Mouse (Mus musculus) midbrain, embryonic 10.5 days (tissue): ENCODE measurements around the gene Adpgk. TPM values are rescaled to one million over a fixed set of nuclear protein-coding genes. Genes with fewer than 3 reads are reported as not detected.

ENCODE experiments used
- DNase-seq: peaks from one replicate; pipeline ENCODE4 v3.0.0-alpha.2; 2017; ENCODE audit warnings: low spot score
- H3K27ac ChIP-seq: fragments of 300-500 bp; sonication (generic); replicated peaks from 2 replicates; pipeline ENCODE4 v1.5.1; 2016; ENCODE audit warnings: mild to moderate bottlenecking
- H3K27me3 ChIP-seq: fragments of 300-500 bp; sonication (generic); 2 replicates; pipeline ENCODE4 v1.6.1; 2016; ENCODE audit warnings: low read depth, mild to moderate bottlenecking; ENCODE audit not compliant: poor library complexity, severe bottlenecking
- H3K36me3 ChIP-seq: fragments of 300-500 bp; sonication (generic); 2 replicates; pipeline ENCODE4 v1.6.1; 2016; ENCODE audit warnings: mild to moderate bottlenecking, moderate library complexity
- H3K4me1 ChIP-seq: fragments of 300-500 bp; sonication (generic); 2 replicates; pipeline ENCODE4 v1.6.1; 2016
- H3K4me3 ChIP-seq: fragments of 300-500 bp; sonication (generic); 2 replicates; pipeline ENCODE4 v1.5.1; 2016; ENCODE audit warnings: mild to moderate bottlenecking, moderate library complexity
- H3K9me3 ChIP-seq: fragments of 300-500 bp; sonication (generic); replicated peaks from 2 replicates; pipeline ENCODE4 v1.6.1; 2016; ENCODE audit warnings: mild to moderate bottlenecking
- WGBS: fragments of 180-500 bp; shearing (Covaris S2); methylation state at CpG from one replicate; pipeline ENCODE4 v1.1.7; 2016; 5-methylcytosine and 5-hydroxymethylcytosine counted together
- polyA plus RNA-seq: library from polyadenylated mRNA; unstranded; fragments of >200 nt; fragmentation: Nextera tagmentation; extraction: Ambion mirVana; gene quantifications from 2 replicates; pipeline ENCODE4 v1.2.1, GENCODE M21; 2016

Adpgk gene
- polyA plus RNA-seq, 1 experiment from 2014 or later = 40.0 TPM

DNA sequence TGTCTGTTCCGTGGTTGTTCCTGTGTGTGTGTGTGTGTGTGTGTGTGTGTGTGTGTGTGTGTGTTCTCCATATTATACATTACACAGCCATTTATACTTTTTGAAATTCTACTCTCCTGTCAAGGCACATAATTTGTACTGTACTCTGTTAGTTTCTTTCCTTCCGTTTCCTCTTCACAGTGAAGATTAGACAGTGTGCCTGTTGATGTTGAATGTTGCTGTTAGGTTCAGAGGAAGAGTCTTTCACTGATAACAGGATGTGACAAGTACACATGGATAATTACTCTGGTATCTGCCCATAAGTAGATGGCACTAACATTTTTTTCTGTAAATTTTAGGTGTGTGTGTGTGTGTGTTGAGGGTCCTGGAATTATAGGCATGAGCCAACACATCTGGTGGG lies 5.1 kb downstream of the Adpgk start:
- H3K27ac ChIP-seq = no peak overlapping the region
- H3K9me3 ChIP-seq = no peaks in the 10 kb centered on the region
- no peak overlapping the region for H3K4me3 ChIP-seq
- peaks cover 47% of the 10 kb centered on the region for H3K36me3 ChIP-seq
- DNase-seq = no peak
- WGBS = 80% methylated on average over 2 of the region's 2 CpGs
- H3K27me3 ChIP-seq = no peaks in the 10 kb centered on the region
- H3K4me1 ChIP-seq = peaks cover 16% of the 10 kb centered on the region

DNA sequence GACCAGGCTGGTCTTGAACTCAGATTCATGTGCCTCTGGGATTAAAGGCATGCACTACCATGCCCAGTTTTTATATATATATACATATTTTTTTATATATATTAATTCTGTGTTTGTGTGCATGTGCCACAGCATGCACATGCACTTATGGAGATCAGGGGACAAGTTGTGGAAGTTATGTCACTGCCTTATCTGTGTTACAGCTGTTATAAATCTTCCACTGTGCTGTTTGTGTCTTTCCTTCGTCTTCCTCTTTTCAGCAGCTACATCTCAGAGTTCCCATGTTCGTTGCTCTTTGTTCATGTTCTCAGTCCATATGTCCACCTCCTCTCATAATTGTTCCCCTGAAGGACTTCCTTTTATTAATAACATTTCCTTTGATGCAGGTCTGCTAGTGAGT lies 16.5 kb downstream of the Adpgk start:
- H3K27me3 ChIP-seq = no peaks in the 10 kb centered on the region
- no peak overlapping the region for H3K4me3 ChIP-seq
- no peak for DNase-seq
- H3K4me1 ChIP-seq = no peaks in the 10 kb centered on the region
- 90% methylated on average over 2 of the region's 2 CpGs for WGBS
- H3K36me3 ChIP-seq = peaks cover 93% of the 10 kb centered on the region
- no peaks in the 10 kb centered on the region for H3K9me3 ChIP-seq
- no peak overlapping the region for H3K27ac ChIP-seq

DNA sequence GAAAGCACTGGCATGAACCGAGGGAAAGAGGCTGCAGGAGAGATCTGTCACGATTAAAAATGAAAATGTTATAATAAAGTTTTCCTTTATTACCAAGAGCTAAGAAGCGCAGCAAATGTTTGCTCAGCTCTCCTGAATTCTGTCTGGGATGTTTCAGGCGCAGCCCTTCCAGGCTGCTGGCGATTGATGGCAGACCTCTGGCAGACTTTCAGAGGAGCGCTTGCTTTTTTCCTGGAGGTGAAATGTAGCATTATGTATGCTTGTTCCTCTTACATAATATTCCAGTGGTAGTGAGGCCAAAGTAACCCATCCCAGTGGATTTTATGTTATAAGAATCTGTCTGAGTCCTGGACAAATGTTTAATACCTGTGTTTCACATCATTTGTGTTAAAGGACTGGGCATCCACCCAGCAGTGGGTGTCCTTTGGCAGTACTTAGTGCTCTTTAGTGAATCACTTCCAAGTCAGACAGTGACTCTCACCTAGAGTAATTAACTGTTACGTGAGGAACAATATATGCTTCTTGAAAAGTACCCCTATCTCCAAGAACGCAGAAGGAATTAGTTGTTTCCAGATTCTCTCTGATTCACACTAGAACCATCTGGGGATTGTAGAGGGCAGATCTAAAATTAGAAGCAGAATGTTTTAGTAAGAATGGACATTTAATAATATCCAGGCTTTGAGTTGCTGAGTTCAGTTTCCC lies 19.4 kb downstream of the Adpgk start:
- 94% methylated on average over 8 of the region's 8 CpGs for WGBS
- H3K4me1 ChIP-seq = no peaks in the 10 kb centered on the region
- no peaks in the 10 kb centered on the region for H3K27me3 ChIP-seq
- no peak overlapping the region for H3K27ac ChIP-seq
- no peak overlapping the region for H3K4me3 ChIP-seq
- peaks cover 93% of the 10 kb centered on the region for H3K36me3 ChIP-seq
- H3K9me3 ChIP-seq = no peaks in the 10 kb centered on the region
- DNase-seq = no peak

DNA sequence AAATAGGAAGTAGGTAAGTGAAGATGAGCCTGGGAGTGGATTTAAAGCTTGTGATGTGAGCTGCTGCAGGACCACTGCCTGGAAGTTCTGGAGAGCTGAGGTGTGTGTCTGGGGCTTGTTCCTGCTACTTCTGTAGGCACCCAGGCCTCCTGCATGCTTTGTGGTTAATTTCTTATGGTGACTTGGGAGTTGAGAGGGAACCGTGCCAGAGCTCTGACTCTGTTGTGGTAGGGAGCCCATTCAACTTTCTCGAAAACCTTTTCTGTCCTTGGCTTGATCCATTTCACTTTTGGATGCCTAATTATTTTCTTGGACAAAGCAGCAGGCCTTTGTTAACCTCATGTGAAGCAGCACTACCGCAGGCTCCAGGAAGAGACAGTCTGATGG lies 19.9 kb downstream of the Adpgk start:
- Histone ChIP-seq H3K36me3 (peaks cover 93% of the 10 kb centered on the region), H3K9me3 (no peaks in the 10 kb centered on the region)
- WGBS = 90% methylated on average over 3 of the region's 3 CpGs

DNA sequence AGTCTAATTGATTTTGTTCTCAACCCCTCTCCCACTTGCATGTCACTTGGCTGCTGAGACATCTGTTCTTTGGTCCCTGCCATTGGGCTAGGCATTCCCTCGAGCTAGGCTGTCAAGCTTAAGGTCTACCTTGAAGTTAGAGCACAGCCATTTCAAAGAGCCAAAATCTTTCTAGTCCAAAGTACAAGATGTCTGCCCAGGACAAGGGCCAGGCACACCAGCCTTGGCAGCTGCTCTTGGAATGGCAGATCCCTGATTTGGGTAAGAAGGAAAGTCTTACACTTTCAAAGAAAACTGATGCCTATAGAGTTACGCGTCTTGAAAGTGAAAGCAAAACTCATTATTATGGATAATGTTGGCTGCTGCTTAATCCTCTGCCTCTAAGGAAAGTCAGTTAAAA lies 24.8 kb downstream of the Adpgk start:
- 91% methylated on average over 3 of the region's 3 CpGs for WGBS
- Histone ChIP-seq H3K4me3 (no peak overlapping the region), H3K36me3 (peaks cover 64% of the 10 kb centered on the region), H3K27ac (no peak overlapping the region), H3K27me3 (no peaks in the 10 kb centered on the region), H3K9me3 (no peaks in the 10 kb centered on the region), H3K4me1 (no peaks in the 10 kb centered on the region)
- no peak for DNase-seq

More for the DNA sequence above, 19.9 kb downstream of the Adpgk start:
- H3K4me3 ChIP-seq = no peak overlapping the region
- no peaks in the 10 kb centered on the region for H3K4me1 ChIP-seq
- H3K27ac ChIP-seq = no peak overlapping the region
- no peak for DNase-seq
- no peaks in the 10 kb centered on the region for H3K27me3 ChIP-seq

DNA sequence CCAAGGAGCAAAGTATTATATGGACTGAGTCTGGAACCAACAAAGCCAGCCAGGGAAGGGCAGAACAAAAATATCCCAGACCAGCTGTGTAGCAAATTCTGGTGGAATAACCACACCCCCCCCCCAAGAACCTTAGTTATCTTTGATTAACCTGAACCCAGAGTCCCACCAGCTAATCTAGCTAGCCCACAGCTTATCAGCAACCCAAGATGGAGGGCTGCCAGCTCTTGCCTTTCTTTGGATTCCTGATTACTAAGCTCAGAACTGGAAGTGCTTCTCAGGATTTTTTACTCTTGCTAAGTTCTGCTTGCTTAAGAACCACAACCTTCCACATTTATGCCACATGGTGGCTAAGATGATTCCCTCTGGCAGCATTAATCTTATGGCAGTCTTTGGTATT lies 33.0 kb downstream of the Adpgk start:
- Histone ChIP-seq H3K27ac (no peak overlapping the region), H3K9me3 (no peaks in the 10 kb centered on the region), H3K4me1 (no peaks in the 10 kb centered on the region), H3K36me3 (peaks cover 77% of the 10 kb centered on the region), H3K27me3 (no peaks in the 10 kb centered on the region), H3K4me3 (no peak overlapping the region)
- DNase-seq = no peak

DNA sequence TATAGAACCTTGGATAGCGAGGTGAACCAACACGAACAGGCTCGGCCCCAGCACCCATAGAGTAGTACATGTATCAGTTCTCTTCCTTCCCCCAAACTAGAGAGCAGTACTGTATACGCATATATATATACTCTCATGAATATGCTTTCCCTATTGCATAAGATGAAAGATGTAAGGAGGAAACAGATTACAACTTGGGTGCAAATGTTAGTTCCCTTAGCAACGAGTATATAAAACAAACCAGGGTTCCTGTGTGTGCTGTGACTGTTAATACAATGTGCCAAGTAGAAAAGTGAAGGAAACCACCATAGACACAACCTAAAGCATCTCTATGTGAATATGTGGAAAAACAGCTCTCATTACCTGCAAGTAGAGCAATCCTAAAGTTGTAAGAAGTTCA lies 38.7 kb downstream of the Adpgk start:
- 94% methylated on average over 5 of the region's 5 CpGs for WGBS
- no peaks in the 10 kb centered on the region for H3K4me1 ChIP-seq

DNA sequence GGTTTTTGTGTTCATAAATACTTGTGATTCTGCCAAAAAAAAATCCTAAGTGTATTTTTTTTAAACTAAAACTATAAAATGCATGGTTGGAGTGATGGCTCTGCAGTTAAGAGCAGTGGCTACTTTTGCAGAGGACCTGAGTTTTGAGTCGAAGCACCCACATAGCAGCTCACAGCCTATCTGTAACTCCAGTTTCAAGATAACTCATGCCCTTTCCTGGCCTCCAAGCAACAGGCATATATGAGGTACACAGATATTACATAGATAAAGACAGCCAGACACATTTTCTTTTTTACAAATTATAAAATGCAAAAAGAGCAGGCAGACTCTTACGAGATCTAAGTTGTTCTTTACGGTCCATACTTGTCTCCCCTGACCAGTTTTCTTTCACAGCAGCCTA lies 45.2 kb downstream of the Adpgk start:
- H3K36me3 ChIP-seq = peaks cover 51% of the 10 kb centered on the region
- no peak for DNase-seq
- H3K9me3 ChIP-seq = no peaks in the 10 kb centered on the region
- no peaks in the 10 kb centered on the region for H3K4me1 ChIP-seq
- 97% methylated on average over 3 of the region's 3 CpGs for WGBS
- no peak overlapping the region for H3K27ac ChIP-seq
- H3K27me3 ChIP-seq = no peaks in the 10 kb centered on the region
- no peak overlapping the region for H3K4me3 ChIP-seq

More for the DNA sequence above, 38.7 kb downstream of the Adpgk start:
- no peaks in the 10 kb centered on the region for H3K27me3 ChIP-seq
- no peak overlapping the region for H3K27ac ChIP-seq
- no peak overlapping the region for H3K4me3 ChIP-seq
- no peaks in the 10 kb centered on the region for H3K9me3 ChIP-seq
- H3K36me3 ChIP-seq = peaks cover 79% of the 10 kb centered on the region
- no peak for DNase-seq

DNA sequence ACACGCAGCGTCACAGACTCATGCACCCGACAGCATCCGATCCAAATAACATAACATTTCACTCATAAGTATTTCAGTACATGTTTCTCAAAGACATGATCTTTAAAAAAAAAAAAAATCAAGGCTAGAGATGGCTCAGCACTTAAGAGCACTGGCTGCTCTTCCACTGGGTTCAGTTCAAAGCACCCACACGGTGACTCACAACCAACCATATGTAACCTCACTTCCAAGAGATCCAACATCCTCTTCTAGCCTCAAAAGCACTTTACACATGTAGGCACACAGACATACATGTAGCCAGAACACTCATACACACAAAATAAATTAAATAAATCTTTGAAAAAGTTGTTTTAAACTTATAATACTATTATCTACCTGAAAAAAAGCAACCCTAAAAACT lies 46.5 kb downstream of the Adpgk start:
- no peak overlapping the region for H3K27ac ChIP-seq
- no peak for DNase-seq
- 97% methylated on average over 5 of the region's 5 CpGs for WGBS
- no peaks in the 10 kb centered on the region for H3K27me3 ChIP-seq
- no peaks in the 10 kb centered on the region for H3K4me1 ChIP-seq
- H3K36me3 ChIP-seq = peaks cover 51% of the 10 kb centered on the region
- no peaks in the 10 kb centered on the region for H3K9me3 ChIP-seq
- H3K4me3 ChIP-seq = no peak overlapping the region

DNA sequence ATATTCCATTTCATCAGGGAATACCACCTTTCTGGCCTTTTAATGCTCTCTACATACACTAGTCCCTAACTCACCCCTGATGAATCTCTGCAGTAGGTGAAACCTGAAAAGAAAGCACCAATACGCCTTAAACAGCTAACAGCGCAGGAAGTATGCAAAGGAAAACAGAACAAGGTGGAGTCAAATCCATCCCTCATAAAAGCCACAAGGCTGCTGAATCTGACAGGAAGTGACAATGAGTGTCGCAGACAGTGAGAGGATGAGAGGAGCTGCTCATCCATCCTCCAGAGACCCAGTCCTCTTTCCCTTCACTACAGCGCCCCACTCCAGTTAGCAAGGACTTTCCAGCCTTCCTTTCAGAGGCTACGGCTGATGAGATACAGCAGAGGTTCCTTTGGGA lies 47.1 kb downstream of the Adpgk start:
- 84% methylated on average over 5 of the region's 5 CpGs for WGBS
- Histone ChIP-seq H3K27ac (no peak overlapping the region), H3K36me3 (peaks cover 50% of the 10 kb centered on the region), H3K4me3 (no peak overlapping the region), H3K27me3 (no peaks in the 10 kb centered on the region), H3K4me1 (no peaks in the 10 kb centered on the region), H3K9me3 (no peaks in the 10 kb centered on the region)
- no peak for DNase-seq

DNA sequence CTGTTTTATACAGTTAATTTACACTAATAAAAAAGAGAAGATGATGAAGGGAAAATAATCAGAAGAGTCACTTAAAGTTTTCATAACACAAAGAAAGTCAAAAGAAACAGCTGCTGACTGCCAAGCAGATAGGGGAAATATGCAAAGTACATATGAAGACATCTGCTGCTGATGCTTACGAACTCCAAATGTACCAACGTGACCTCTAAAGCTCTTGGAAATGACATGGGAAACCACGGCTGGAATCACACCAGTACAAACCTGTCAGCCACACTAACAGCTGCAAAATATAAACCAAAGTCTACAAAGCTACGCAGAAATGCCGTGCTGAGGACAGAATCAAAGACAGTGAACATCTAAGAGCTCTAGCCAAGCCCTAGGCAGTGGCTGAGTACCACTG lies 47.7 kb downstream of the Adpgk start:
- H3K27ac ChIP-seq = no peak overlapping the region
- H3K36me3 ChIP-seq = peaks cover 55% of the 10 kb centered on the region
- 96% methylated on average over 5 of the region's 5 CpGs for WGBS
- H3K9me3 ChIP-seq = no peaks in the 10 kb centered on the region
- no peaks in the 10 kb centered on the region for H3K4me1 ChIP-seq
- DNase-seq = no peak
- no peak overlapping the region for H3K4me3 ChIP-seq
- no peaks in the 10 kb centered on the region for H3K27me3 ChIP-seq

DNA sequence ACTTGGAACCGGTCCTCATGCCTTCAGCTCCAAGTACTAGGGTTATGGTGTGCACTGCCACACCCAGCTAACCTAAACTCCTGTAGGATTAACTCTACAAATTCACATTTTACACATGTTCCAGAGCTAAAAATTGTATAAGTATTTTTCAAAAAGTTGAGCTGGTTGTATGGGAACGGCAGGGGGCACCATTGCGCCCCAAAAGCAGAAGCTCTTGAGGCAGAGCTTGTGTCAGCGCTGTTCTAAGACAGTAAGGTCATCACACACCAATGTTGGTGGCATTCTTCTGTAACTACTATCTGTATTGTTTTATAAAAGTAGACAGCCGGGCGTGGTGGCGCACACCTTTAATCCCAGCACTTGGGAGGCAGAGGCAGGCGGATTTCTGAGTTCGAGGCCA lies 48.6 kb downstream of the Adpgk start:
- Histone ChIP-seq H3K27ac (no peak overlapping the region), H3K9me3 (no peaks in the 10 kb centered on the region), H3K4me3 (no peak overlapping the region), H3K27me3 (no peaks in the 10 kb centered on the region), H3K4me1 (no peaks in the 10 kb centered on the region), H3K36me3 (peaks cover 52% of the 10 kb centered on the region)
- WGBS = 89% methylated on average over 9 of the region's 9 CpGs
- DNase-seq = no peak

DNA sequence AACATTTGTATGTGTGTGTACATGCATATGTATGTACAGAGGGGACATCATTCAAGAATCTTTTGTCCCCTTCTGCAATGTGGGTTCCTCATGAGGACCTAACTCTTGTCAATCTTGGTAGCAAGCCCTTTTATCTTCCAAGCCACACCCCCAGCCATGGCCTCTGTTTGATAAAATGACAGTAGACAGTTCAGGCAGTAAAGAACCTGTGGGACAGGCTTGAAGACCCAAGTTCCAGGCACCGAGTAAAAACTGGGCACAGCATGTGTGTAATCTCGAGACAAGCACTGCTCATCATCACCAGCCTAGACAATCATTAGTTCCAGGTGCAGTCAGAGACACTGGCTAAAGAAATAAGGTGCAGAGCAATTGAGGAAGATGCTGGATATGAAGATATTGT lies 54.8 kb downstream of the Adpgk start:
- Histone ChIP-seq H3K27ac (no peak overlapping the region), H3K36me3 (peaks cover 31% of the 10 kb centered on the region), H3K27me3 (no peaks in the 10 kb centered on the region), H3K9me3 (no peaks in the 10 kb centered on the region), H3K4me1 (no peaks in the 10 kb centered on the region), H3K4me3 (no peak overlapping the region)
- WGBS = 83% methylated on average over 2 of the region's 2 CpGs
- no peak for DNase-seq
